Mouse (Mus musculus) MEL (cell line): ENCODE results near the gene Hdgf. TPM values are rescaled to one million over a fixed set of nuclear protein-coding genes. Genes with fewer than 3 reads are reported as not detected.

Experiments
- DNase-seq: peaks from one replicate; pipeline ENCODE4 v3.0.0; 2011; ENCODE audit warnings: low read depth, low spot score
- H3K27ac ChIP-seq: 2 replicates; pipeline ENCODE4 v1.5.1; 2012; ENCODE audit warnings: low read depth, mild to moderate bottlenecking, control low read depth, low read length, moderate library complexity; ENCODE audit not compliant: control insufficient read depth
- H3K27me3 ChIP-seq, 2 experiments: fragments of 150-350 bp in 1 of 2; sonication (generic) in 1 of 2; 2 replicates each; pipeline ENCODE4 v1.6.1; 2012; ENCODE audit warnings: low read length in 2 of 2, mild to moderate bottlenecking in 2 of 2, improper control_type of control experiment in 1 of 2, moderate library complexity in 1 of 2; ENCODE audit not compliant: insufficient read depth in 2 of 2, control insufficient read depth in 1 of 2
- H3K36me3 ChIP-seq, 2 experiments: 2 replicates each; pipeline ENCODE4 v1.6.1; 2012 to 2014; ENCODE audit warnings: low read length in 2 of 2, improper control_type of control experiment in 1 of 2, inconsistent platforms in 1 of 2, mild to moderate bottlenecking in 1 of 2; ENCODE audit not compliant: insufficient read depth in 2 of 2, control insufficient read depth in 1 of 2
- H3K4me1 ChIP-seq, 2 experiments: fragments of 150-350 bp in 1 of 2; sonication (generic) in 1 of 2; 2 replicates each; pipeline ENCODE4 v1.6.1; 2012; ENCODE audit warnings: low read length in 2 of 2, improper control_type of control experiment in 1 of 2, mild to moderate bottlenecking in 1 of 2; ENCODE audit not compliant: insufficient read depth in 2 of 2, control insufficient read depth in 1 of 2
- H3K4me3 ChIP-seq, 2 experiments: fragments of 150-350 bp in 1 of 2; sonication (generic) in 1 of 2; 2 replicates each; pipeline ENCODE4 v1.5.1; 2012; ENCODE audit warnings: low read depth in 2 of 2, low read length in 2 of 2, mild to moderate bottlenecking in 2 of 2, moderate library complexity in 2 of 2, control low read depth in 1 of 2, improper control_type of control experiment in 1 of 2; ENCODE audit not compliant: control insufficient read depth in 1 of 2, insufficient read depth in 1 of 2
- H3K79me2 ChIP-seq: 2 replicates; pipeline ENCODE4 v1.6.1; 2012; ENCODE audit warnings: mild to moderate bottlenecking, low read length, moderate library complexity; ENCODE audit not compliant: control insufficient read depth, poor library complexity, insufficient read depth
- H3K9ac ChIP-seq: 2 replicates; pipeline ENCODE4 v1.6.1; 2012; ENCODE audit warnings: low read depth, mild to moderate bottlenecking, control low read depth, low read length, moderate library complexity; ENCODE audit not compliant: control insufficient read depth, poor library complexity, severe bottlenecking
- H3K9me3 ChIP-seq: fragments of 150-350 bp; sonication (generic); replicated peaks from 2 replicates; pipeline ENCODE4 v1.6.1; 2012; ENCODE audit warnings: mild to moderate bottlenecking, low read length, improper control_type of control experiment, moderate library complexity; ENCODE audit not compliant: insufficient read depth
- CHD2 ChIP-seq: IDR thresholded peaks from 2 replicates; pipeline ENCODE4 v1.6.1; 2011; ENCODE audit warnings: low read length, improper control_type of control experiment
- E2F4 ChIP-seq: IDR thresholded peaks from 2 replicates; pipeline ENCODE4 v1.6.1; 2011; ENCODE audit warnings: low read depth, low read length, improper control_type of control experiment, borderline replicate concordance
- ELF1 ChIP-seq: IDR thresholded peaks from 2 replicates; pipeline ENCODE4 v1.6.1; 2014; ENCODE audit warnings: low read depth, mild to moderate bottlenecking, inconsistent platforms, low read length, improper control_type of control experiment, moderate library complexity
- ETS1 ChIP-seq: IDR thresholded peaks from 2 replicates; pipeline ENCODE4 v1.6.1; 2012; ENCODE audit warnings: low read depth, mild to moderate bottlenecking, inconsistent platforms, low read length, improper control_type of control experiment, moderate library complexity
- GABPA ChIP-seq: IDR thresholded peaks from 2 replicates; pipeline ENCODE4 v1.6.1; 2012; ENCODE audit warnings: low read depth, mild to moderate bottlenecking, inconsistent platforms, low read length, improper control_type of control experiment, moderate library complexity
- HCFC1 ChIP-seq: IDR thresholded peaks from 2 replicates; pipeline ENCODE4 v1.6.1; 2012; ENCODE audit warnings: low read depth, mild to moderate bottlenecking, inconsistent platforms, low read length, improper control_type of control experiment, moderate library complexity
- JUND ChIP-seq: IDR thresholded peaks from 2 replicates; pipeline ENCODE4 v1.6.1; 2011; ENCODE audit warnings: low read depth, mild to moderate bottlenecking, improper control_type of control experiment, low read length
- MAFK ChIP-seq: IDR thresholded peaks from 2 replicates; pipeline ENCODE4 v1.6.1; 2011; ENCODE audit warnings: low read depth, mild to moderate bottlenecking, low read length, improper control_type of control experiment, borderline replicate concordance
- MAX ChIP-seq: IDR thresholded peaks from 2 replicates; pipeline ENCODE4 v1.6.1; 2011; ENCODE audit warnings: low read length, improper control_type of control experiment
- MAZ ChIP-seq: IDR thresholded peaks from 2 replicates; pipeline ENCODE4 v1.6.1; 2012; ENCODE audit warnings: low read depth, mild to moderate bottlenecking, inconsistent platforms, low read length, improper control_type of control experiment
- MEF2A ChIP-seq: IDR thresholded peaks from 2 replicates; pipeline ENCODE4 v1.6.1; 2014; ENCODE audit warnings: low read depth, mild to moderate bottlenecking, inconsistent platforms, low read length, improper control_type of control experiment; ENCODE audit not compliant: poor library complexity, insufficient replicate concordance, severe bottlenecking; ENCODE audit errors: extremely low read depth
- MXI1 ChIP-seq: IDR thresholded peaks from 2 replicates; pipeline ENCODE4 v1.6.1; 2011; ENCODE audit warnings: mild to moderate bottlenecking, low read depth, low read length, improper control_type of control experiment
- MYC ChIP-seq: IDR thresholded peaks from 2 replicates; pipeline ENCODE4 v1.6.1; 2011; ENCODE audit warnings: low read depth, mild to moderate bottlenecking, low read length, improper control_type of control experiment, moderate library complexity
- NELFE ChIP-seq: IDR thresholded peaks from 2 replicates; pipeline ENCODE4 v1.6.1; 2011; ENCODE audit warnings: low read depth, low read length, improper control_type of control experiment
- NRF1 ChIP-seq: IDR thresholded peaks from 2 replicates; pipeline ENCODE4 v1.6.1; 2014; ENCODE audit warnings: low read depth, mild to moderate bottlenecking, inconsistent platforms, low read length, improper control_type of control experiment, moderate library complexity; ENCODE audit not compliant: poor library complexity, insufficient read depth, severe bottlenecking
- POLR2A ChIP-seq, 2 experiments: IDR thresholded peaks; 2 replicates each; pipeline ENCODE4 v1.6.1; 2011 to 2012; ENCODE audit warnings: low read length in 2 of 2, mild to moderate bottlenecking in 2 of 2, control low read depth in 1 of 2, improper control_type of control experiment in 1 of 2, low read depth in 1 of 2, moderate library complexity in 1 of 2; ENCODE audit not compliant: control insufficient read depth in 1 of 2, insufficient read depth in 1 of 2, poor library complexity in 1 of 2
- POLR2AphosphoS2 ChIP-seq: IDR thresholded peaks from 2 replicates; pipeline ENCODE4 v1.6.1; 2011; ENCODE audit warnings: low read length, improper control_type of control experiment
- RAD21 ChIP-seq: IDR thresholded peaks from 2 replicates; pipeline ENCODE4 v1.6.1; 2011; ENCODE audit warnings: mild to moderate bottlenecking, low read depth, low read length, improper control_type of control experiment
- RCOR1 ChIP-seq: IDR thresholded peaks from 2 replicates; pipeline ENCODE4 v1.6.1; 2012; ENCODE audit warnings: low read depth, mild to moderate bottlenecking, inconsistent platforms, low read length, improper control_type of control experiment
- SIN3A ChIP-seq: IDR thresholded peaks from 2 replicates; pipeline ENCODE4 v1.6.1; 2012; ENCODE audit warnings: low read length, improper control_type of control experiment, inconsistent platforms
- SMC3 ChIP-seq: IDR thresholded peaks from 2 replicates; pipeline ENCODE4 v1.6.1; 2011; ENCODE audit warnings: low read depth, low read length, improper control_type of control experiment
- TAL1 ChIP-seq: IDR thresholded peaks from 2 replicates; pipeline ENCODE4 v1.6.1; 2012; ENCODE audit warnings: mild to moderate bottlenecking, inconsistent platforms, low read length, moderate library complexity, mixed read lengths
- TCF12 ChIP-seq: IDR thresholded peaks from 2 replicates; pipeline ENCODE4 v1.6.1; 2014; ENCODE audit warnings: low read depth, mild to moderate bottlenecking, inconsistent platforms, low read length, improper control_type of control experiment, moderate library complexity
- UBTF ChIP-seq: IDR thresholded peaks from 2 replicates; pipeline ENCODE4 v1.6.1; 2012; ENCODE audit warnings: low read depth, mild to moderate bottlenecking, inconsistent platforms, low read length, improper control_type of control experiment, moderate library complexity, borderline replicate concordance; ENCODE audit not compliant: insufficient read depth
- USF1 ChIP-seq: IDR thresholded peaks from 2 replicates; pipeline ENCODE4 v1.6.1; 2014; ENCODE audit warnings: low read depth, mild to moderate bottlenecking, inconsistent platforms, low read length, improper control_type of control experiment, moderate library complexity
- USF2 ChIP-seq, 2 experiments: IDR thresholded peaks; 2 replicates each; pipeline ENCODE4 v1.6.1; 2011 to 2012; ENCODE audit warnings: improper control_type of control experiment in 2 of 2, low read length in 2 of 2, borderline replicate concordance in 1 of 2, inconsistent platforms in 1 of 2, low read depth in 1 of 2, mild to moderate bottlenecking in 1 of 2; ENCODE audit not compliant: insufficient read depth in 1 of 2
- ZC3H11A ChIP-seq: IDR thresholded peaks from 2 replicates; pipeline ENCODE4 v1.6.1; 2012; ENCODE audit warnings: low read depth, mild to moderate bottlenecking, inconsistent platforms, low read length, improper control_type of control experiment
- ZKSCAN1 ChIP-seq: IDR thresholded peaks from 2 replicates; pipeline ENCODE4 v1.6.1; 2012; ENCODE audit warnings: low read depth, mild to moderate bottlenecking, inconsistent platforms, low read length, improper control_type of control experiment, moderate library complexity
- ZMIZ1 ChIP-seq: IDR thresholded peaks from 2 replicates; pipeline ENCODE4 v1.6.1; 2012; ENCODE audit warnings: low read depth, mild to moderate bottlenecking, inconsistent platforms, low read length, improper control_type of control experiment, moderate library complexity
- ZNF384 ChIP-seq: IDR thresholded peaks from 2 replicates; pipeline ENCODE4 v1.6.1; 2012; ENCODE audit warnings: low read depth, mild to moderate bottlenecking, inconsistent platforms, low read length, improper control_type of control experiment
- polyA plus RNA-seq, 2 experiments: library from polyadenylated mRNA; stranded (reverse) in 1 of 2; unstranded in 1 of 2; fragments of >175 nt in 1 of 2; fragments of >200 nt in 1 of 2; gene quantifications; 2 replicates each; pipeline versions ENCODE4 v1.2.1 to v1.2.4; 2012; ENCODE audit warnings: low replicate concordance in 2 of 2, low read depth in 1 of 2; ENCODE audit not compliant: insufficient read length in 2 of 2, insufficient read depth in 1 of 2, missing spikeins in 1 of 2
- total RNA-seq: library from RNA; depleted of rRNA; stranded (reverse); fragments of 300-350 nt; gene quantifications from 2 replicates; pipeline ENCODE4 v1.2.3, GENCODE M21; 2012

Hdgf gene
- total and polyA plus RNA-seq, 3 experiments: 369 to 1,503 (median 519) TPM

GRCm38 (mm10) chr3:87960191-87960585 lies 54.1 kb downstream of the Hdgf start:
- no peaks in the 10 kb centered on the region for H3K36me3 ChIP-seq
- peak overlapping the region; percentile 43 for H3K9ac ChIP-seq
- H3K79me2 ChIP-seq: no peaks in the 10 kb centered on the region
- no peaks in the 10 kb centered on the region for H3K9me3 ChIP-seq
- TF ChIP-seq MAZ: no peak
- TF ChIP-seq TAL1: no peak
- no peak for TF ChIP-seq HCFC1
- no peak for TF ChIP-seq SMC3
- TF ChIP-seq ETS1: no peak
- no peak for TF ChIP-seq POLR2AphosphoS2
- no peak for TF ChIP-seq JUND
- TF ChIP-seq ZC3H11A: no peak
- TF ChIP-seq ZKSCAN1: no peak
- no peak for TF ChIP-seq ZMIZ1
- TF ChIP-seq NRF1: no peak
- no peak for TF ChIP-seq MXI1
- TF ChIP-seq TCF12: no peak
- TF ChIP-seq E2F4: no peak
- no peak for TF ChIP-seq ZNF384
- TF ChIP-seq MYC: no peak
- TF ChIP-seq POLR2A (IDR thresholded peaks at IDR 0.05; ENCODE audit: control insufficient read depth in 1 of 2, insufficient read depth in 1 of 2, low read depth in 1 of 2, low read length in 2 of 2, poor library complexity in 1 of 2): no peak
- no peak for TF ChIP-seq MAX
- TF ChIP-seq ELF1: no peak
- no peak for TF ChIP-seq RAD21
- no peaks in the 10 kb centered on the region; a peak in 1 of 4 replicates for H3K27me3 ChIP-seq
- no peak overlapping the region for H3K27ac ChIP-seq
- peaks cover 0 to 10% of the 10 kb centered on the region in 2 experiments; a peak in 2 of 4 replicates for H3K4me1 ChIP-seq
- peak; percentile 27 for DNase-seq
- peak overlapping the region; percentile 54 to 55 for H3K4me3 ChIP-seq

GRCm38 (mm10) chr3:87960586-87961191 lies 54.6 kb downstream of the Hdgf start:
- no peak overlapping the region for H3K27ac ChIP-seq
- peak overlapping the region; percentile 43 for H3K9ac ChIP-seq
- no peaks in the 10 kb centered on the region for H3K9me3 ChIP-seq
- H3K4me3 ChIP-seq: peak overlapping the region; percentile 54 to 55
- H3K27me3 ChIP-seq: no peaks in the 10 kb centered on the region; a peak in 2 of 4 replicates
- no peaks in the 10 kb centered on the region for H3K36me3 ChIP-seq
- no peaks in the 10 kb centered on the region for H3K79me2 ChIP-seq
- peaks cover 0 to 10% of the 10 kb centered on the region in 2 experiments; a peak in 2 of 4 replicates for H3K4me1 ChIP-seq
- peak; percentile 93 for DNase-seq
- no peak for TF ChIP-seq MEF2A
- no peak; the same call in 1 of the 2 replicates for TF ChIP-seq MAZ
- TF ChIP-seq CHD2: no peak
- TF ChIP-seq NELFE: no peak
- TF ChIP-seq USF2 (IDR thresholded peaks at IDR 0.05; ENCODE audit: borderline replicate concordance in 1 of 2, insufficient read depth in 1 of 2, low read depth in 1 of 2, low read length in 2 of 2): no peak
- TF ChIP-seq ZMIZ1: no peak
- TF ChIP-seq SMC3: peak; percentile 94
- no peak for TF ChIP-seq USF1
- no peak for TF ChIP-seq ETS1
- no peak for TF ChIP-seq GABPA
- peak; percentile 79 for TF ChIP-seq SIN3A
- peak; percentile 79 for TF ChIP-seq ZC3H11A
- no peak for TF ChIP-seq MAFK
- TF ChIP-seq TAL1: no peak
- TF ChIP-seq UBTF: peak; percentile 88
- no peak for TF ChIP-seq RCOR1
- TF ChIP-seq MAX: no peak
- no peak for TF ChIP-seq JUND
